Mouse (Mus musculus) central nervous system, embryonic 14 days (tissue): ENCODE data around the gene Gm3371. TPM values are rescaled to one million over a fixed set of nuclear protein-coding genes. Genes with fewer than 3 reads are reported as not detected.

Source experiments
- polyA plus RNA-seq: library from polyadenylated mRNA; depleted of rRNA; stranded (reverse); fragments of >200 nt; gene quantifications from 2 replicates; pipeline ENCODE4 v1.2.3, GENCODE M21; 2012; rRNA removed

Gm3371 gene
- not detected in 2 replicates for polyA plus RNA-seq

GRCm38 (mm10) chr14:44410588-44410987 is at the start of gene Gm3371:
TSS of gene Gm3371 (minus strand) at chr14:44410688.

GRCm38 (mm10) chr14:44433335-44433734 is 22.8 kb upstream of the Gm3371 start, which contains the start of gene Gm8232:
TSS of gene Gm8232 (plus strand) at chr14:44433635.

GRCm38 (mm10) chr14:44365057-44365456 is 45.4 kb downstream of the Gm3371 start, which contains the start of gene Gm8229:
TSS of gene Gm8229 (plus strand) at chr14:44365357.

Other genes with a start within 250 kb of the Gm3371 start
- gene Gm8212, start 213.0 kb downstream of the Gm3371 start, polyA plus RNA-seq: not detected in 2 replicates
- gene 4930503E14Rik, start 197.4 kb downstream of the Gm3371 start, polyA plus RNA-seq: not detected in 2 replicates
- gene Gm8220, start 125.1 kb downstream of the Gm3371 start, polyA plus RNA-seq: not detected in 2 replicates
- gene Gm5930, start 72.1 kb downstream of the Gm3371 start, polyA plus RNA-seq: not detected in 2 replicates
- 0.06 TPM in 2 replicates for gene Gm8229, start 45.3 kb downstream of the Gm3371 start, polyA plus RNA-seq
- not detected in 2 replicates for gene Gm8232, start 22.9 kb upstream of the Gm3371 start, polyA plus RNA-seq
- 0.12 TPM in 1 of 2 replicates, not detected in the other for gene BC061237, start 81.8 kb upstream of the Gm3371 start, polyA plus RNA-seq
- gene Gm17093, start 107.6 kb upstream of the Gm3371 start, polyA plus RNA-seq: not detected in 2 replicates
- 0.10 TPM in 1 of 2 replicates, not detected in the other for gene Gm8247, start 172.5 kb upstream of the Gm3371 start, polyA plus RNA-seq
- gene Gm5624, start 217.2 kb upstream of the Gm3371 start, polyA plus RNA-seq: not detected in 2 replicates